Mouse (Mus musculus): Measurements from ENCODE around the gene Slc7a8.

Gene Slc7a8

DNA sequence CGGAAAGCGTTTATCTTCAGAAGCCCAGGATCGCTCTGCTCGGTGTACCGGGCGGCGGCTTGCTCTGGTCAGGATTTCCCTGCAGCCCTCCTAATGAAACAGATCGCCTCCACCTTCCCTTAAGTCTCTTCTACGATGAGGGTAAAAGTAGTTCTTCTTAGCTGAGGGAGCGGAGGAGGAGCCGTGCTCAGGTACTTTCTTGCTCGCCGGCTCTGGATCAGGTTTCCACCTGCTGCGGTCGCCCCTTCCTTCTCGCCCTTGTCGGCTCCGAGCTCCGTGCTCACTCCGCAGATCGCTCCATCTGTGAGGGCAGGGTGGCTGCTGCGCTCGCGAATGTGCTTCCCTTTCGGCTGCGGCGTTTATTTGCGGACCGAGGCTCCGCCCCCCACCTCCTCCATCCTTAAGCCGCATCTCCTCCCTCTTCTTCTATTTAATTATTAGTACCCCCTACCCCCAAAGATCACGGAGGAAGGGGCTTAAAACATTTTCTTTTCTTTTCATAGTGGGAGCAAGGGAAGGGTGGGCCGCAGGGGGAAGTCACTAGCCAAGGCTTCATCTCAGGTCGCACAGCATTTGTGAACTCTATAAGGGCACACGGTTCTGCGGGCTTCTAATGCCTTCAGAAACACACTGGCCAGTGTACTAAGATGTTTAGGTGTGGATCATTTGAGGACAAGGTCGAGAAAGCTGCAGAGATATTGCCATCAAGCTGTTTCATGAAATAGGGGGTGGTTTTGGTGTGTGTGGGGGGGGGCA, at the start of gene Slc7a8:
TSS of gene Slc7a8 (minus strand) at position 337 of the 756 bp plus-strand sequence.
- peak; percentile 70 to 78 for DNase-seq

GRCm38 (mm10) chr14:54823716-54824115, 42.0 kb upstream of the Slc7a8 start:
- no peak for DNase-seq

GRCm38 (mm10) chr14:54822301-54822700, 40.6 kb upstream of the Slc7a8 start:
- no peak for DNase-seq

DNA sequence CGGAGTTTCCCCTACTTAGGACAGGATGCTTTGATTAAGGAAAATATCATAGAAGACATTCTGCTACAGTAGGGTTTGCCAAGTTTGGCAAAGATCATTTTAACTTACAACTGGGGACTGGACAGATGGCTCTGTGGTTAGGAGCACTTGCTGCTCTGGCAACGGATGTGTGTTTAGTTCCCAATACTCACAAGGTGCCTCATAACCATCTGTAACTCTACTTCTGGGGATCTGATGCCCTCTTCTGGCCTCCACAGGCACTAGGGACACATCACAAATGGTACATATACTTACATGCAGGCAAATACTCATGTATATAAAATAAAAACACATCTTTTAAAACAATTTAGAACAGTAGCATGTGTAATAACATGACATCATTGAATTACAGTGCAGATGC, 36.0 kb upstream of the Slc7a8 start:
- peak; percentile 41 to 57 for DNase-seq

DNA sequence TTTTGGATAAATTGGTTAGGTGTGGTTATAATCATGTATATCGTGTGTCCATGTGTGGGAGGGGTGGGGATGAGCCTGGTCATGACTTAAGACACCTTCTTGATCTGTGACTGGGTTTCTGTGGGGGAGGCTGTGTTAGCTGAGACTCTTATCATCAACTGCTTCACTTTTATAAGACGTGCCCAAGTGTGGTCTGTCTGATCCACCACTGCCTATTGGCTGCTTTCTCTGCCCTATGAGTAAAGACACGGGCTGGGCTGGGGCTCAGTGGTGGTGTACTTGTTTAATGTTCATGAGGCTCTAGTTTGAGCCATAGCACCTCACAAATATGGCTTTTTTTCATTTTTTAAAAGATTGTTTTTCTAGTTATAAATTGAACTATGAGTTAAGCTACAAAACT, 34.0 kb upstream of the Slc7a8 start:
- no peak for DNase-seq

- no peak for DNase-seq
Observed at GRCm38 (mm10) chr14:54813991-54814390, 32.2 kb upstream of the Slc7a8 start, which contains the start of gene Rnf212b. Gene Rnf212b (plus strand): TSS chr14:54814141.

DNA sequence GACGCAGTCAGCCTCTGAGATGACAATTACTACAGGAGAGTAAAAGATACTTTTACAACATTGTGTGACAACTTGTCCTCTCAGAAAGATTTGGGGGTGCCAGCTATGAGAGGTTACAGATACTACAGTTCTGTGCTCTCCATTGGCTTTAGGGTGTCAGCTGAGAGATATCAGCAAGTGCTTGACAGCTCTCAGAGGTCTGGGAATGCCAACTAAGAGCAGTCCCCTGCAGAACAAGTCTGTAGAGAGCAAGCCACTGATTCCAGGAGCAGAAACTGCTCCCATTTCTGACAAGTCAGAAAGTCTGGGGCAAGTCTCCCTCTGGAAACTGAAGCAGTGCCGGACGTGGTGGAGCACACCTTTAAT, 27.9 kb upstream of the Slc7a8 start:
- DNase-seq, result no peak

DNA sequence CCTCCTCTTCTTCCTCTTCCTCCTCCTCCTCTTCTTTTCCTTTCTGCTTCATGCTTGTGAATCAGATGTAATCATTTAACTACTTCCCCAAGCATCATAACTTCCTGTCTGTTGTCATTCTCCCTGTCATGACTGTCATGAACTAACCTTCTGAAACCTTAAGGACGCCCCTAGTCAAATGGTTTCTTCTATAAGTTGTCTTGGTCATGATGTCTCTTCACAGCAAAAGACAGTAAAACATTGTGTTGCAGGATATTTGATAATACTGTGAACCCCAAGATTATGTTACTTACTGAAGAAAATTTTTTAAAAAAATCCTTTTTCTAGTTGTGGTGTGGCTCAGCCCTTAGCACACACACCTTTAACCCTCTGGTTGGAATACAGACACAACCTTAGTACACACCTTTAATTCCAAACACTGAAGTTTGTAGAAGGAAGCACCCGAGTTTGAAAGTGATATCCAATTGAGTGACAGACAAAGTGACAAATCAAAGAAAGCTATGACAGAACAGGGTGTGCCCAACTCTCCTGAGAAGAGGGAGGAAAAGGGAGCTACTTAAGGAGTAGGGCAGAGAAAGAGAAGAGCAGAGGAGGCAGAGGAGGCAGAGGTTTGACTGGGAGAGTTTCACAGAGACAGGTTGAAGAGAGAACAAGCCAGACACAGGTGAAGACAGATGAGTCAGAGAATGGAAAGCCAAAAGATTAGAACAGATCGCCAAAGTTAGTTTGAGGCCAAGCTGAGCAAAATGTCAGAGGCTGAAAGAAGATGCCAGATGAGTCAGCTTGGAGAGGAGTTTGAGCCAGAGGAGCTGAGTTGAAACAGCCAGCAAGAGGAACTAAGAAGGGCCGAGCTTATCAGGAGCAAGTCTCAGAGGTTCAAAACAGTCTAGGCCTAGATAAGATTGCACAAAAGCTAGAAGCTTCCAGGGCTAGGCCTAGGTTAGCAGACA, 27.2 kb upstream of the Slc7a8 start:
- DNase-seq, result no peak

DNA sequence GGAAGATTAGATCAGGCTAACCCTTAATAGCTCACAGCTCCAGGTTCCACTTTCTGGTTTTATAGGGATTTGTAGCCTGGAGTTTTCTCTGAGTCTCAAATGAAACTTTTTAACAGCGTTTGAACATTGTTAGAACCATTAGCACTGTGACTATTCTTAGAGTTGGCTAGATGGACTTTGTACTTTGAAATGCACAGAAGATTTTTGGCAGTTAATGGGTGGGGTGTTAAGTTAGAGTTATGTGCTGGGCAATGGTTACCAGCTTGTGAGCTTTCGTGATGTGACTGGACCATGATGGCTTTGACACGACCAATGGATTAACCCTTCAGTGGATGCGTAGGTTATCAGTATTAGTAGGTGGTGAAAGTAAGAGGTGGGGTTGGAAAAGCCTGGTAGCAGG, 24.4 kb upstream of the Slc7a8 start:
- DNase-seq, result no peak

- DNase-seq, result no peak
Observed at GRCm38 (mm10) chr14:54802428-54802827, 20.7 kb upstream of the Slc7a8 start.

DNA sequence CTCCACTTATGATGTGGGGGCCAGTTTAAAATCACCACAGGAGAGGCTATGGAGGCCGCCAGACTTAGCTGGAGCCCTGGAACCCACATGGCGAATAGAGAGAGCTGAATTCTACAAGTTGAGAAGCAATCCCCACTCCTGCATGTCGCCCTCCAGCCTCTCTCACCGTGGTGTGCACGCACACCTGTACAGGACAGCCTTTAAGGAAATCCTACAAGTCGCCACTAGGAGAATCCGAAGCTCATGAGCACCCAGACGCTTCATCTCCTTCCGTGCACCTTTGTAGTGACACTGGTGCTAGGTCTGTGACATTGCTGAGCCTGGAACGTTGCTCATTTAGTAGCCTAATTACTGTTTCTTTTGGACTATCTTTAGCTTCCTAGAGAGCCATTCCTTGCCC, 17.9 kb upstream of the Slc7a8 start:
- DNase-seq, result no peak

- DNase-seq, result no peak
Observed at GRCm38 (mm10) chr14:54796760-54797159, 15.0 kb upstream of the Slc7a8 start.

- no peak for DNase-seq
Observed at GRCm38 (mm10) chr14:54795901-54796300, 14.2 kb upstream of the Slc7a8 start.

DNA sequence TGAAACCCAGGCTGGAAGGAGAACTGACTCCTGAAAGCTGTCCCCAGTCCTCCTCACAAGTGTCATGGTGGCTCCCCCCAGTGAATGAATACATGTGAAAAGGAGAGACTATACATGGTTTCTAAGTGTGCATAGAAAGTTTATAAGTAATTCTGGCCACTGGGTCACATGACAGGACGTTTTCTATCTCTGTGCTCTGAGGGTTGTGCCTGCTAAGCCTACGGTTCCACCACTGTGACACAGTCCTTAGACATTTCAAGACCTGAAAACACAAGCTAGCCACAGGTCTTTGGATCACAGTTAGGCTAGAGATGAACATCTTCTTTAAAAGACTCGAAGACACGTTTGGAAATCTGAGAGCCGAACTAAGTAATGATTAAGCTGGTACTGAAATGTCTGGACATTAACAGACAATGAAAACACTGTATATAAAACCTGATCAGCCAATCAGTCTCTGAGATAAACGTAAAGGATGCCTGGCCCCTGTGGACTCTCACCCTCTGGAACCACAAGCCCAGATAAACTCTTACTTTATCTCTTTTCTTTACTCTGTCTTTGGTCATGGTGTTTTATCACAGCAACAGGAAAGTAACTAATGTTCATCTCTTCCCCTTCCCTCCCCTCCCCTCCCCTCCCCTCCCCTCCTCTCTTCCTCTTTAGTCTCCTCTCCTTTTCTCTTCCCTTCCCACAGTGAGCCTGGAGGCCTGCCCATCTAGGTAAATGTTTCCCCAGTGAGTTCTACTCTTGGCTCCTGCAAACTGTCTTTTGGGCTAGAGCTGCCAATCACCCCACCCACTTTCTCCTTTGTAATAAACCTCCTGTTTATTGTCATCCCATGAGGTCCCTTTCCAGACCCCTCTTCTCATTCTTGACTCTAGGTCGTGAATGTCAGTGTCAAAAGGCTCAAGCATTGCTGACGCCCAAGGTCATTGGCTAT, 12.4 kb upstream of the Slc7a8 start:
- DNase-seq, result no peak

DNA sequence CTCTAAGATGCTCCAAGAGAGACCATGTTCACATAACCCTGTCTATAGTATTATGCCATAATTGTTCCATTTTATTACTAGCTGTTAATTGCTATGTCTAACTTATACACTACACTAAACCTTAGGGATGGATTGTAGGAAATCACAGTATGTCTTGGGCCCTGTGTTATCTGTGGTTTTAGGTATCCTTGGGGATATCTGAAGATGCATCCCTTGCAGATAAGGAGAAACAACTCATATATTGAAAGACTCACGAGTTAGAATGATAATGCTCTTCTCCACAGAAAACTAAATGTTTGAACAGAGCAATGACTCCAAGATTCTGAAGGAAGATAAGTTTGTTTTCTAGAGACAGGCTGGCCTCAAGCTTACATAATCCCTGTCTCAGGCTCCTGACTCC, 11.6 kb upstream of the Slc7a8 start:
- DNase-seq, result no peak

DNA sequence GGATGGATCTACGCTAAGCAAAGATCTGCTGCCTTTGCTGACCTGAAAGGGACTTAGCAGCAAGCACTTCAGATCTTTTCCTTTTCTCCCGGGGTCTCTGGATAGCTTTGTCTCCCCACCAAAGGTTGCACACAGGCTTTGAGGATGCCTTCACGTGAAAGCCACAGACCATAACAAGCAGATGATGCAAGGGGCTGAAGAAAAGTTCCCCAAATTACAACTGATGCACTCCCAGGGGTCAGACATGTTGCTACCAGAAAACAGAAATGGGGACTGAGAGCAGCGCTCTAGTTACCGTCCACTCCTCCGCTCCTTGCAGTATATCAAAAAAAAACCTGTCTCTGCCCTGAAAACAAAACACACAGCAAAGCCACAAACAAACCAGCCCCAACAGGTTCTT, 10.4 kb upstream of the Slc7a8 start:
- DNase-seq, result no peak

GRCm38 (mm10) chr14:54788231-54788630, 6.5 kb upstream of the Slc7a8 start:
- no peak for DNase-seq

GRCm38 (mm10) chr14:54787226-54787625, 5.5 kb upstream of the Slc7a8 start:
- no peak for DNase-seq

DNA sequence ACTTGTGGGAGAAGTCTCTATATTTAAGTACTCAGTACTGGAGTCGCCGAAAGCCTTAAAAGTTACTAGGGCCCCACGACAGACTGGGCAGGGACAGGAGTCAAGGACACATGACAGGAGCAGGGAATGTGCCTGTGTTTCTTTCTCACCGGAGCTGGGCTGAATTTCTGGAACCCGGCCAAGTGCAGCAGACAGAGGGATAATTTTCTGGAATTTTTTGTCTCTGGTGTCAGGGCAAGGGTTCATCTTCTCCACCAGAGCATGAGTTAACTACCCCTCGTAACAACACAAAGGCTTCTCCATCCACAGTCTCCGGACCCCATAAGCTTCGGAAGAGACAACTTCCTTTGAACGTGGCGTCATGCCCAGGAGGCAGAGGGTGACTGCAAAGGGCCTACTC, 4.7 kb upstream of the Slc7a8 start:
- DNase-seq, result peak; percentile 57 to 72

- peak; percentile 85 to 88 for DNase-seq
Observed at GRCm38 (mm10) chr14:54785898-54786297, 4.2 kb upstream of the Slc7a8 start.

- DNase-seq, result no peak
Observed at GRCm38 (mm10) chr14:54782971-54783370, 1.2 kb upstream of the Slc7a8 start.

- DNase-seq, result peak; percentile 63 to 74
Observed at GRCm38 (mm10) chr14:54780836-54781609, 723 bp downstream of the Slc7a8 start.

Measured in kidney, postnatal 4 days (tissue).